Mouse (Mus musculus) myocyte (in vitro differentiated cells): ENCODE measurements at regions not wholly inside any gene's neighbourhood (a gene's known extent, or its start where the extent isn't known, plus 50 kb on each side); places are given as distances from the start of the nearest gene placed in this dataset.

Source experiments
- H3K27me3 ChIP-seq: one replicate; pipeline ENCODE4 v1.6.1; 2011; ENCODE audit not compliant: control insufficient read depth, insufficient read depth, insufficient read length
- H3K36me3 ChIP-seq: one replicate; pipeline ENCODE4 v1.6.1; 2011; ENCODE audit not compliant: control insufficient read depth, insufficient read depth
- H3K4me2 ChIP-seq: one replicate; pipeline ENCODE4 v1.6.1; 2011; ENCODE audit warnings: low read depth, control low read depth
- H3K4me3 ChIP-seq: one replicate; pipeline ENCODE4 v1.5.1; 2011; ENCODE audit warnings: mild to moderate bottlenecking, control low read depth, moderate library complexity
- H3K79me2 ChIP-seq: one replicate; pipeline ENCODE4 v1.6.1; 2011; ENCODE audit not compliant: control insufficient read depth, insufficient read depth
- H3ac ChIP-seq: one replicate; pipeline ENCODE4 v1.6.1; 2011; ENCODE audit not compliant: control insufficient read depth, insufficient read length
- CEBPB ChIP-seq: IDR thresholded peaks from 2 replicates; pipeline ENCODE4 v1.6.1; 2011; ENCODE audit warnings: mild to moderate bottlenecking, moderate library complexity; ENCODE audit not compliant: poor library complexity, insufficient read depth, severe bottlenecking
- E2F4 ChIP-seq: IDR thresholded peaks from one replicate; pipeline ENCODE4 v1.6.1; 2011; ENCODE audit warnings: mild to moderate bottlenecking, control low read depth, moderate library complexity; ENCODE audit not compliant: insufficient read depth
- MAX ChIP-seq: IDR thresholded peaks from one replicate; pipeline ENCODE4 v1.6.1; 2011; ENCODE audit warnings: low read depth, mild to moderate bottlenecking, control low read depth
- MYOD1 ChIP-seq, 3 experiments: IDR thresholded peaks; one replicate each; pipeline ENCODE4 v1.6.1; 2011; ENCODE audit warnings: control low read depth in 2 of 3, low read depth in 2 of 3, mild to moderate bottlenecking in 2 of 3, moderate library complexity in 1 of 3; ENCODE audit not compliant: insufficient read length in 2 of 3, control insufficient read depth in 1 of 3
- MYOG ChIP-seq, 3 experiments: IDR thresholded peaks; one replicate each; pipeline ENCODE4 v1.6.1; 2011; ENCODE audit warnings: control low read depth in 2 of 3, low read depth in 2 of 3, mild to moderate bottlenecking in 2 of 3; ENCODE audit not compliant: insufficient read length in 2 of 3, control insufficient read depth in 1 of 3, insufficient read depth in 1 of 3
- POLR2A ChIP-seq: IDR thresholded peaks from one replicate; pipeline ENCODE4 v1.6.1; 2011; ENCODE audit warnings: low read depth, mild to moderate bottlenecking, control low read depth, moderate library complexity; ENCODE audit not compliant: insufficient read length
- POLR2AphosphoS2 ChIP-seq: IDR thresholded peaks from one replicate; pipeline ENCODE4 v1.6.1; 2011; ENCODE audit warnings: low read depth, control low read depth; ENCODE audit not compliant: insufficient read length
- REST ChIP-seq: IDR thresholded peaks from one replicate; pipeline ENCODE4 v1.6.1; 2011; ENCODE audit warnings: mild to moderate bottlenecking, control low read depth, moderate library complexity; ENCODE audit not compliant: insufficient read depth, insufficient read length
- SRF ChIP-seq: IDR thresholded peaks from one replicate; pipeline ENCODE4 v1.6.1; 2011; ENCODE audit warnings: low read depth; ENCODE audit not compliant: control insufficient read depth, insufficient read length
- TCF12 ChIP-seq: IDR thresholded peaks from one replicate; pipeline ENCODE4 v1.6.1; 2011; ENCODE audit warnings: mild to moderate bottlenecking, control low read depth; ENCODE audit not compliant: poor library complexity, insufficient read depth, severe bottlenecking
- TCF3 ChIP-seq: IDR thresholded peaks from one replicate; pipeline ENCODE4 v1.6.1; 2011; ENCODE audit warnings: low read depth, control low read depth; ENCODE audit not compliant: insufficient read length
- USF1 ChIP-seq: IDR thresholded peaks from one replicate; pipeline ENCODE4 v1.6.1; 2011; ENCODE audit warnings: low read depth, mild to moderate bottlenecking, control low read depth, moderate library complexity

GRCm38 (mm10) chr14:74252189-74253145 lies 388.2 kb upstream of the Htr2a start:
- H3K4me3 ChIP-seq = no peak overlapping the region
- H3K27me3 ChIP-seq = no peaks in the 10 kb centered on the region
- H3K79me2 ChIP-seq = no peaks in the 10 kb centered on the region
- no peak for TF ChIP-seq SRF
- no peak overlapping the region for H3ac ChIP-seq
- no peaks in the 10 kb centered on the region for H3K36me3 ChIP-seq
- H3K4me2 ChIP-seq = no peak overlapping the region

GRCm38 (mm10) chr14:74255000-74255399 lies 385.6 kb upstream of the Htr2a start:
- Histone ChIP-seq H3K4me2 (no peak overlapping the region), H3K4me3 (no peak overlapping the region), H3ac (no peak overlapping the region), H3K27me3 (no peaks in the 10 kb centered on the region), H3K79me2 (no peaks in the 10 kb centered on the region), H3K36me3 (no peaks in the 10 kb centered on the region)
- TF ChIP-seq TCF12 (no peak), POLR2AphosphoS2 (no peak), CEBPB (no peak), USF1 (no peak), MYOG (IDR thresholded peaks at IDR 0.05; ENCODE audit: control insufficient read depth in 1 of 3, insufficient read depth in 1 of 3, insufficient read length in 2 of 3, low read depth in 2 of 3) (no peak)

GRCm38 (mm10) chr14:74259437-74259836 lies 381.2 kb upstream of the Htr2a start:
- Histone ChIP-seq H3K4me3 (no peak overlapping the region), H3K27me3 (no peaks in the 10 kb centered on the region), H3K4me2 (no peak overlapping the region), H3K36me3 (no peaks in the 10 kb centered on the region), H3ac (no peak overlapping the region), H3K79me2 (no peaks in the 10 kb centered on the region)
- TF ChIP-seq SRF (no peak), USF1 (no peak), MAX (no peak), TCF12 (no peak), CEBPB (no peak), POLR2A (no peak), POLR2AphosphoS2 (no peak), REST (no peak), MYOG (IDR thresholded peaks at IDR 0.05; ENCODE audit: control insufficient read depth in 1 of 3, insufficient read depth in 1 of 3, insufficient read length in 2 of 3, low read depth in 2 of 3) (no peak), MYOD1 (IDR thresholded peaks at IDR 0.05; ENCODE audit: control insufficient read depth in 1 of 3, insufficient read length in 2 of 3, low read depth in 2 of 3) (no peak), E2F4 (no peak), TCF3 (no peak)

DNA sequence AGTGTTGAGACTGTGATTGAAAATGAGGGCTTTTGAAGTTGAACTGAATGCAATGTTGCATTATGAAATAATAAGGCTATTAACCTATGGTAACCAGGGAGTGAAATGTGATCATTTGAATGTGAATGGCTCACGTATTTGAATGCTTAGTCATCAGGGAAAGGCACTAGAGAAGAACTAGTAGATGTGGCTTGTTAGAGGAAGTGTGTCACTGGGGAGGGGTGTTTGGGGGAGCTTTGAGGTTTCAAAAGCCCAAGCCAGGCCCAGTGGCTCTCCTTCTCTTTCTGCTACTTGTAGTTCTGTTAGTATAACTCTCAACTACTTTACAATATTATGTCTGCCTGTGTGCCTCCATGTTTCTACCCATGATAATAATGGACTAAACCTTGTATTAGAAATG lies 373.6 kb upstream of the Htr2a start:
- no peak overlapping the region for H3ac ChIP-seq
- no peak overlapping the region for H3K4me2 ChIP-seq
- H3K79me2 ChIP-seq = no peaks in the 10 kb centered on the region
- TF ChIP-seq TCF12 (no peak), POLR2AphosphoS2 (no peak), TCF3 (no peak), SRF (no peak), USF1 (no peak), MAX (no peak)
- no peaks in the 10 kb centered on the region for H3K27me3 ChIP-seq
- H3K36me3 ChIP-seq = no peaks in the 10 kb centered on the region
- no peak overlapping the region for H3K4me3 ChIP-seq

- Histone ChIP-seq H3K79me2 (no peaks in the 10 kb centered on the region), H3K4me3 (no peak overlapping the region), H3K36me3 (no peaks in the 10 kb centered on the region), H3K4me2 (peak overlapping the region; percentile 15), H3K27me3 (no peaks in the 10 kb centered on the region), H3ac (no peak overlapping the region)
- no peak for TF ChIP-seq TCF12
- TF ChIP-seq TCF3 = no peak
- TF ChIP-seq SRF = no peak
- no peak for TF ChIP-seq E2F4
- no peak for TF ChIP-seq MAX
- TF ChIP-seq MYOG (IDR thresholded peaks at IDR 0.05; ENCODE audit: control insufficient read depth in 1 of 3, insufficient read depth in 1 of 3, insufficient read length in 2 of 3, low read depth in 2 of 3) = no peak
- TF ChIP-seq POLR2A = no peak
- no peak for TF ChIP-seq CEBPB
- TF ChIP-seq USF1 = no peak
- TF ChIP-seq REST = no peak
- TF ChIP-seq MYOD1 (IDR thresholded peaks at IDR 0.05; ENCODE audit: control insufficient read depth in 1 of 3, insufficient read length in 2 of 3, low read depth in 2 of 3) = no peak
- TF ChIP-seq POLR2AphosphoS2 = no peak
These were observed 346.1 kb upstream of the Htr2a start for GRCm38 (mm10) chr14:74294560-74294959.
